Comparison of ENCODE assay signal across 9 mouse cellular contexts in the genomic region with DNA sequence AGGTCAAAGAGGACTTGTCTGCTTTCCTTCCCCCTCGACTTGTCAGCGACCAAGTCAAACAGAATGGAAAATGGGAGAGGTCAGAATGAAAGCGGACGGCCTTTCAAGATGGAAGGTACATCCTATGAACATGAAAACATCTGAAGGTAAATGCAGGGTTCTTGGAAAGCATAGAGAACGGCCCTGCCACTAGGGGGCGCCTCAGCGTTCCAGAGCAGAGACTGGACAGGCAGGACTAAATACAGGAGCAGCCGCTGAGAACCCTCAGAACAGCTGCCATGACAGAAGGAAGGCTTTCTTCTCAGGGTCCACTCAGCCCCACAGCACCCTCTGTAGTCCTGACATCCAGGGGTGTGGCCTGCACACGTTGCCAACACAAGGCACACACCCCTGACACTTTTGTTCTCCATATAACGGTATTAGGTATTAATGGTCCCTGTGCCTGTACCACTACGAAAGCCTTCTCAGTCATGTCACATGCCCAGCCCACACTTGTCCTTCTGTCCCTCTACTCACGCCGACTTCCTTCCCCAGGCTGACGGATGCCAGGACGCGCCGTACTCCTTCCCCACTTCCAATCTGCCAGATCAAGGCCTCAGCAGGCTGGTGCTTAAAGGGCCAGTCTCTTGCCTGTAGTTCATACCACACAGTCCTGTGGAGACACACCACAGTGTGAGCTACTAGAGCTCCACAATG. TPM values are rescaled to one million over a fixed set of nuclear protein-coding genes. Genes with fewer than 3 reads are reported as not detected.
A peak's percentile ranks its signal among the peaks of the same experiment; 100 is the strongest.
DNase-seq lines count a peak whose midpoint lies in the region; ATAC-seq and TF ChIP-seq lines count a peak whose summit lies in the region.
"Had no signal": no experiment of that assay in that cellular context is flagged by ENCODE, and none has a peak within 500 bp of the region (broad histone marks: within the 10 kb centered on the region; RNA-seq: fewer than 3 reads in every experiment).

No protein-coding gene starts in this region.

- TF ChIP-seq CTCF in bone marrow, adult 2 months (IDR thresholded peaks at IDR 0.05; ENCODE audit: control insufficient read depth, insufficient read depth, low read length): peak; percentile 68
- TF ChIP-seq CTCF in stomach, postnatal 0 days (IDR thresholded peaks at IDR 0.05; ENCODE audit: low read depth): peak; percentile 67

- H3K36me3 ChIP-seq in megakaryocyte, embryonic 14.5 days (replicated peaks; ENCODE audit: low read length): peaks cover 100% of the 10 kb centered on the region
- peaks cover 5% of the 10 kb centered on the region; the same call in 1 of the 2 replicates for H3K36me3 ChIP-seq in stomach, postnatal 0 days (ENCODE audit: control insufficient read depth, insufficient read depth, low read length)

- H3K27me3 ChIP-seq in megakaryocyte, embryonic 14.5 days (replicated peaks): no peaks in the 10 kb centered on the region
- H3K27me3 ChIP-seq in stomach, postnatal 0 days (ENCODE audit: control insufficient read depth, insufficient read depth, low read length): no peaks in the 10 kb centered on the region

- H3K4me2 ChIP-seq in stomach, postnatal 0 days (replicated peaks; ENCODE audit: low read depth): no peak overlapping the region

- H3K4me1 ChIP-seq in megakaryocyte, embryonic 14.5 days: peaks cover 94% of the 10 kb centered on the region
- H3K4me1 ChIP-seq in bone marrow, adult 2 months (ENCODE audit: control insufficient read depth, insufficient read depth, low read length): peaks cover 8% of the 10 kb centered on the region; the same call in 1 of the 2 replicates
- no peaks in the 10 kb centered on the region; the same call in 1 of the 2 replicates for H3K4me1 ChIP-seq in stomach, postnatal 0 days (replicated peaks; ENCODE audit: control insufficient read depth, insufficient read depth)

- no peak for TF ChIP-seq EP300 in stomach, postnatal 0 days (optimal IDR thresholded peaks at IDR 0.05)

- ATAC-seq in megakaryocyte, adult 5-6 weeks (ENCODE audit: poor library complexity, severe bottlenecking): no peak
- no peak for ATAC-seq in stomach, postnatal 0 days (ENCODE audit: low FRiP score, low TSS enrichment)

- no peak overlapping the region for H3K9ac ChIP-seq in stomach, postnatal 0 days (ENCODE audit: low read length)

- 65% methylated on average over 17 of the region's 17 CpGs for WGBS in bone marrow, adult 2 months
- 69% methylated on average over 17 of the region's 17 CpGs for WGBS in stomach, postnatal 0 days

- peak overlapping the region; percentile 23 for H3K4me3 ChIP-seq in megakaryocyte, embryonic 14.5 days (replicated peaks)
- no peak overlapping the region for H3K4me3 ChIP-seq in bone marrow, adult 2 months (replicated peaks; ENCODE audit: control insufficient read depth, low read depth, low read length)
- no peak overlapping the region for H3K4me3 ChIP-seq in stomach, postnatal 0 days (ENCODE audit: low read depth, low read length)
- H3K4me3 ChIP-seq: erythroblast, embryonic 14.5 days had no signal

- no peak overlapping the region for H3K27ac ChIP-seq in bone marrow, adult 2 months (ENCODE audit: control insufficient read depth, insufficient read depth, low read depth, low read length, poor library complexity)
- H3K27ac ChIP-seq in stomach, postnatal 0 days (replicated peaks): no peak overlapping the region

- no peak for TF ChIP-seq POLR2A in bone marrow, adult 2 months (IDR thresholded peaks at IDR 0.05; ENCODE audit: borderline replicate concordance, control insufficient read depth, low read depth, low read length)

- peak; percentile 83 to 87 for DNase-seq in adrenal gland, adult (ENCODE audit: inconsistent age in 2 of 2, low spot score in 1 of 2)
- DNase-seq in adrenal gland, adult 8-10 months: no peak
- DNase-seq in layer of hippocampus, adult 9-11 months: peak; percentile 52
- DNase-seq in stomach, postnatal 0 days (ENCODE audit: low spot score): peak; percentile 54
- no peak for DNase-seq in cerebellum, adult 8-10 months

- H3K9me3 ChIP-seq in megakaryocyte, embryonic 14.5 days: no peaks in the 10 kb centered on the region
- no peaks in the 10 kb centered on the region for H3K9me3 ChIP-seq in stomach, postnatal 0 days (ENCODE audit: control insufficient read depth, low read length)

RNA-seq across cellular contexts. Expression of gene Lgals9, which starts 35.2 kb away (rescaled TPM):
- total RNA-seq in adrenal gland, adult 8-10 months (2022): 10 to 100 TPM; 16.2 to 25.1 (median 20.1) TPM
- 29.7 and 38.1 TPM in 2 replicates for polyA plus RNA-seq in megakaryocyte, embryonic 14.5 days (2012; ENCODE audit: insufficient read depth, low replicate concordance)
- total RNA-seq in megakaryocyte, adult 5-6 weeks (2015): 218 and 231 TPM in 2 replicates
- 40.4 and 48.1 TPM in 2 replicates for total RNA-seq in megakaryocyte, adult 5-6 weeks (2017)
- 54.4 and 58.6 TPM in 2 replicates for polyA plus RNA-seq in bone marrow, adult 2 months (2011; ENCODE audit: insufficient read depth, insufficient read length, low replicate concordance, missing spikeins)
- 412 and 435 TPM in 2 replicates for polyA plus RNA-seq in stomach, postnatal 0 days (2015; fragmentation: Nextera tagmentation; extraction: Ambion mirVana)

Comparison
In these comparisons a context has a peak if more than half of its experiments do, and no peak if none do; other contexts are left out.
1. DNase-seq: peak in adrenal gland, adult (2 of 2), layer of hippocampus, adult 9-11 months (single experiment) and stomach, postnatal 0 days (single experiment); none in adrenal gland, adult 8-10 months (single experiment) and cerebellum, adult 8-10 months (single experiment).